Mouse (Mus musculus) heart, postnatal 25 days (tissue): ENCODE data around the gene Akr1c18. TPM values are rescaled to one million over a fixed set of nuclear protein-coding genes. Genes with fewer than 3 reads are reported as not detected.
"Not testable (repeated sequence)": the region's sequence is repeated elsewhere in the genome, so short reads cannot be mapped to it uniquely, and the experiment has no call there.

Experiments used
- DNase-seq: peaks from one replicate; pipeline ENCODE4 v3.0.0; 2022; ENCODE audit warnings: low spot score
- intact Hi-C: fragments of 180-260 bp; cut with DNase I; formaldehyde crosslinking; loops from one replicate; pipeline ENCODE4 v1.15.1; 2025
- total RNA-seq, 2 experiments: library from RNA; stranded (reverse); gene quantifications; 2 replicates each; pipeline ENCODE4 v1.2.3; 2021

The Akr1c18 gene
- not detected for total RNA-seq

DNA sequence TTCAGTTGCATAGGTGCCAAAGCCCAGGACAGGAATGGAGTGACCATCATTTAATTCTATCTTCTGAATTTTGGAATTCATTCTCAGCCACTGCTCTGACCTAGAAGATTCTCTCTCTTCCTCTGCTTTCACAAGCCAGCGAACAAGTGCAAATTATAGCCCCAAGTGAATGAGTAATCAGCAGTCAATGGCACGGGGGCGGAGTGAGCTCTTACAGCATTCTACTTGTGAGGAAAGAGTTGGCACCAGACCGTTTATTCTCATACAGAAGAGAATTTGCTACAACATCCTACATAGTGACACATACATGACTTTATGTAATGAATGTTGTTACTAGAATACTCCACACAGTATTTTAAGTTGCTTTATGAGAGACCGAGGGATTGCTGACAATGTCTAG, at the start of gene Akr1c18:
Akr1c18 (minus strand) TSS at position 137 of the 400 bp plus-strand sequence.
- DNase-seq, result no peak
- intact Hi-C loops, result no loop called here

DNA sequence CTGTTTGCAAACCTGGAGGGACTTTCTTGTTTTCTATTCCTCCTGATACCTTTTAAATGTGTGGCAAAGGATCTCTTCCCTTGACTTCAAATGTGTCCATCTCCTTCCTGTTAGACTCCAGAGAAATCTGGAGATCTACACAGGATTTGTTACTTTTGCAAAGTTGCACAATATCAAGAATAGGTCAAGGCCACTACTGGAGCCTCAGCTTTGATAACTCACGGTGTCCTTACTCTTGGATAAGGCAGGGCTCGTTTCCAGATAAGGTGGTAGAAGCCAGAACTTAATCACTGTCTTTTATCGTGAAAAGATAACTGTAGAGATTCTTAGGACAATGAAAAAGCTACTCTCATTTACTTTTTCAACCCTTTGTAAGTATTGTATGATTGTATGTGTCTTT, 42.1 kb upstream of the Akr1c18 start:
- DNase-seq, result no peak
- intact Hi-C loops, result no loop called here

DNA sequence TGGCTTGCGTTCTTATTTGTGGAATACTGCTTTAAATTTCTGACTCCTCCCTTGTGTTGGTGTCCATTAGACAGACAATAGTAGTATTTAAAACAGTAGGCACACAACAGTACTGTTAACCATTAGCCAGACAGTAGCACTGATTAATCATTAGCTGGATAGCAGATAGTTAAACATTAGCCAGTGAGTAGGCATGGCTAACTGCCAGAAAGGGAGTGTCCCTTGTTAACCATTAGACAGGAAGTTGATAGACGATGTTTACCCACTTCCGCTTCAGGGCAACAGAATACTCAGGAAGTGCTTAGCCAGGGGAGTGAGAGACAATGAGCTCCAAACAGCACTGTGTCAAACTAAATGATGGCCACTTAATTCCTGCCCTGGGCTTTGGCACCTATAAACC, 40.5 kb upstream of the Akr1c18 start, which contains the start of gene Akr1c13:
Akr1c13 (plus strand) TSS at position 247 of the 400 bp plus-strand sequence.
- intact Hi-C loops, result no loop called here
- DNase-seq, result no peak

DNA sequence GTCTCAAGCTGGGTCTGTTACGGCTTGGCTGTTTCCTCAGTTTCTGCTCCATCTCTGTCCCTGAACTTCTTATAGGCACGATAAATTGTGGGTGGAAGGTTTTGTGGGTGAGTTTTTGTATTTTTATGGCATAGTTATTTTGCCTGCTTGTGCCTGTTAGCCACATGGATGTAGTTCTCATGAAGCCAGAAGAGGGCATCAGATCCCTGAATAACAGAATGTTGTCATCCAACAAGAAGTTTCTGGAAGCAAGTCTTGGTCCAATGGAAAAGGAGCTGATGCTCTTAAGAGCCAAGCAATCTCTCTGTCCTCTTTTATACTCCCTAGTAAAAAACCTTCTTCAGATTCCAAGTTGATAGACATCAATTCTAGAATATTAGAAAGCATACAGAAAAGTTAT, 37.7 kb upstream of the Akr1c18 start:
- no peak for DNase-seq
- intact Hi-C loops, result loop anchor here (1.0 kb wide), 1 partner anchor 93 kb away; no protein-coding TSS in a partner anchor

DNA sequence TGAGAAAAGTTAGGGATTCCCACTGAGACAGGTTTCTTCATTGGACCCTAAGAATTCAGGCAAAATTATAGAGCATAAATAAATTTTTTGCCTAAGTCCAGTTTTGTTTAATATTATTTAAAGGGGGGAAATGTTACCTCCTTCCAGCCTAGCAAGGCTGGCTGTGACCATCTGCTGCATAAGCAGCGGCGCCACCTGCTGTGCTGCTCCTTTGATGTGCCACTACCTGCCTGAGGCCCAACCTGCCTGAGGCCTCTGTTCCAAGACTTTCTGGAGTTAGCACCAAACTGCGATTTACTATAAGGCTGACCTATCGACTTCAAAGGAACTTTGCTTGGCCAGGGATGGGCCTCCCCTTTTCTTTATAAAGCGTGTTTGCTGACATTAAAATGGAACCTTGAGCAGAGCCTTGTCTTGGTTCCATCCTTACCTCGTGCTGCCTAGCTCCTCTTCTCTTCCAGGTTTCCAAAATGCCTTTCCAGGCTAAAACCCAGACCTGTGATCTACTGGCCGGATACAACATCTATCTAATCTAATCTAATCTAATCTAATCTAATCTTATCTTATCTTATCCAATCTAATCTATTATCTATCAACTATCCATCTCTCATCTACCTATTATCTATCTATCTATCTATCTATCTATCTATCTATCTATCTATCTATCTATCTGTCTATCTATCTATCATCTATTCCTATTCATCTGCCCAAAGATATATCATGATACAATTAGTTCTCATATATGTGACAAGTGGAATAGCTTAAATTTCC, 36.4 kb upstream of the Akr1c18 start:
- intact Hi-C loops, DNase-seq: not testable (repeated sequence)

DNA sequence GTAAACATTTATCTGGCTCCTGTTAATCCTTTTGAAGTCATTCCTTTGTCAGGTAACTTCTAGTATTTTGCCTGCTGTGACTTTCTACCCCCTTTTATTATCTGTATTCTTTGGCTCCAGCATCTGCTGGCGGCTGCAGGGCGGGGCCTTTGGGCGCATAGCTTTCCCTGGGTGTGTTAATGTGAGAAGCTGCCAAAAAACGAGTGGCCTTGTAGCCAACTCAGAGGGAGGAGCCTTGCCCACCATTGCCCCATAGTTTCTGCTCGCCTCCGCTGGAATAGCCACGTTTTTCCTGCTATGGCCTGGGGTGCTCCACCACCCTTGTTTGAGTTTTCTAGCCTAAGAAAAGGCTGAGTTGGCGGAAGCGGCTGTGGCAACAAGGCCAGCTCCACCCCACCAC, 32.7 kb upstream of the Akr1c18 start:
- no peak for DNase-seq
- intact Hi-C loops, result no loop called here

DNA sequence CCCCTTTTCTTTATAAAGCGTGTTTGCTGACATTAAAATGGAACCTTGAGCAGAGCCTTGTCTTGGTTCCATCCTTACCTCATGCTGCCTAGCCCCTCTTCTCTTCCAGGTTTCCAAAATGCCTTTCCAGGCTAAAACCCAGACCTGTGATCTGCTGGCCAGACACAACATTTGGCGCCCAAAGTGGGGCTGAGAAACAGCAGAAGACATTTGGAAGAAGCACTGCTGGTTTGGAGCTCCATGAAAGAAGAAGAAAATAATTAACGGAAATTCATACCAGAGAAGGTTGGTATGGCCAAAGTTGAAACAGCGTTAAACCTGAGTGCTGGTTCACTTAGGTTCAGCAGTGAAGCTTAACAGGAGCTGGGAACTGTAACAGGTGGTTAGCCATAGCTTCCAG, 30.9 kb upstream of the Akr1c18 start:
- DNase-seq, intact Hi-C loops: not testable (repeated sequence)

DNA sequence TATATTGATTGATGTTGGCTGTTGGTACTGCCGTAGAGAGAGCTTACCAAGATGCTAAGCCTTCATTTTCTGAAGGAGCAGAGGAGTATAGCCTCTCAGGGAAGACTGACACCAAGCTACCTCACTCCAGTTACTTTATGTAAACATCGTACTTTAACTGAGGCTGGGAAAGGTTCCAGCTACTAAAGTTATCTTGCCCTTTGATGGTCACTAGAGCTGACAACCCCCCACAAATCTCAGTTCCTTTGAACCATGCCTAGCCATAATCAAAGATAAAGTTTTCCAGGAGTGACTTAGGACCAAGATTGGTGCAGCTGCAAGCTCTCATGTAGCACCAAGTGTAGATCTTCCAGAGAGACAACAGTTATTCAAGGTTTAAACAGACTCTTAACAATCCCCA, 22.5 kb upstream of the Akr1c18 start:
- intact Hi-C loops, result no loop called here

DNA sequence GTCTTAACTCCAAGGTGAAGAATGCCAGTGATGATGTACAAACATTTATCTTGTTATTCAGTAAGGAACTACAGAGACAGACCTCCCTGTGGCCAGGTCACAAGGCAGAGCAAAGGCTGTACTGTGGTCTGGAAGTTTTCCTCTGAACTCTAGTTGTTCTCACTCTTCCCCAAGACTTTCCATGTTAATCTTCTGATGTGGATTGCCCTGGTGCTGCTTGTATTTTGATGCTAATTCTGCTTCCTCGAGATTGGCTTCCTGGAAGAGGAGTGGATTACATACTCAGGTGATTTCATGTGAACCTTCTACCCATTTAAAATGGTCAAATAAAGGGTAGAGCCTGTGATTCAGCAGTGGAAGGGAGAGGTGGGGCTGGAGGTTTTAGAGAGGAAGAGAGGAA, 17.6 kb upstream of the Akr1c18 start:
- intact Hi-C loops, result no loop called here
- DNase-seq, result no peak

More for the DNA sequence above, 22.5 kb upstream of the Akr1c18 start:
- no peak for DNase-seq

DNA sequence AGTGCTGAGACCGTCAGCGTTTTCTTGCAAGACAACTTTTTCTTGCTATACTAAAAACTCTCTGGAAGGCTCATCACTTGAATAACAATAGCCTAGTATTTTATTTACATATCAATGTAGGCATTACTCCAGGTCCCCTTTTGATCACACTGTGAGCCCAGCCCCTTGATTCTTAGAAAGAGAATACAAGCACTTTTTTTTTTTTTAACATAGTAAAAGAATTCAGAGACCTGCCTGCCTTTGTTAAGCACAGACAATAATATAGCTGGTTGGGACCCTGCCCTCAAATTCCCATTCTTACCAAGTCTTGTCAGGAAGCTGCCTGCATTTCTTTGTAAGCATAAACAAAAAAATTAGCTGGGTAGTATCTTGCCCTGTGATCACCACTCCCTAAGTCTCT, 4.8 kb upstream of the Akr1c18 start:
- intact Hi-C loops, result no loop called here
- no peak for DNase-seq

DNA sequence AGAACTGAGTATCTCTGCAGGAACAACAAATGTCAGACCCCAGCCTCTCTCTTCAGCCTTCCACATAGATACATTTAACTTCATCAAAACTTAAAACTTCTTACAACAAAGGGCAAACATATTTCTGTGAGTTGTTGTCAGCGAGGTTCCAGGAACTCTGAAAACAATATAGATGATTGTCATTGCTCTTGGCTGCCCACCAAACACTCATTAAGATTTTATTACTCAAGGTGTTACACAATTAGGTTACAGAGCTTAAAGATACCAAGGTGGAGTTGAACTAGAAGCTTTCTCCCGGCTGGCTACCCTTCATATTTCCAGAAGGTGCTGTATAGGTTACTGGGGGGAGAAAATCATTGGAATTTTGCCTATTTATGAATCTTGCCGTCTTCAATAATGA, 3.1 kb upstream of the Akr1c18 start:
- DNase-seq, result no peak
- intact Hi-C loops, result no loop called here

DNA sequence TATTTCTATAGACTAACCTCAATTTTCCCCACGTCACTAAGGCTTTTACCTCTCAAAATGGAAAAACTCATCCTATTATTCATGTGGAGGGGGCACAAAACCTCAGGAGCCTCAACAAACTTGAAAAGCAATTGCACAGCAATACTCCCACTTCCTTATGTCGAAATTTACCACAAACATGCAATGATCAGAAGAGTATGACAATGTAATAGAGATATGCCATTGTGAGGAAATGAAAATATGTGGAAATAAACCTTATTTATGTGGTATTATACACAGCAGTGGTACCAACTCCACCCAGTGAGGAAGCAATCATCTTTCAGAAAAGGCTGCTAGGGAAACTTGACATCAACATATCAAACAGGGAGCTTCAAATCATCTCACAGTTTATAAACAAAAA, 2.5 kb upstream of the Akr1c18 start:
- DNase-seq, result no peak
- intact Hi-C loops, result no loop called here

DNA sequence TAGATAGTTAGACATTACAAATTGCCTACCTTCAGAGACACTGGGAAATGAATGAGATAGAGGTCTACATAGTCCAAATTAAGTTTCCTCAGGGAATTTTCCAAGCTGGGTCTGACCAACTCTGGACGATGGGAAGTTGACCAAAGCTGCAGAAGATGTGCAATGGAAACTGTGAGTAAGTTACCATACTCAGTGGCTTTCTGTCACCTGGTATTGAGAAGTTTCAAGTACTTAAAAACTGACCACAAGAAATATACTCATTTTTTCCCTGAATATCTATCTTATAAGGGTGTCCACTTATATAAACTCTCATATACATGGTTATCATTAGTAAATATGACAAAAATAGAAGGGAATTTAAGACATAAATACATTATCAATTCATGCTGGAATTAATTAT, 6.2 kb downstream of the Akr1c18 start:
- intact Hi-C loops, result no loop called here
- no peak for DNase-seq

DNA sequence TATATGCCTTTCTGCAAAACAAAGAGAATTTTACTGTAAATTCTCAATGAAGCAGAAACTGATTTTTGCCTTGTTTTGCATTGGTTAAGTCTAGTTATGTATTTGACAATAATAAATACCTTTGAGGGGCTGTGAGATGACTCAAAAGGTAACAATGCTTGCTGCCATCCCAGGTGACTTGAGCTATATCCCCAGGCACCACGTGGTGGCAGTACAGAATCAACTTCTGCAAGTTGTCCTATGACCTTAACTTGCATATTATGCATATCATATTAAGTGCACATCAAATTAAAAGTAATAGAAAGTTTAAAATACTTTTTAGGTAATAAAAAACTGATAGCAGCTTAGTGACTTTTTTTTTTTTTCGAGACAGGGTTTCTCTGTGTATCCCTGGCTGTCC, 17.4 kb downstream of the Akr1c18 start:
- DNase-seq, result no peak
- intact Hi-C loops, result loop anchor here (10.0 kb wide), 1 partner anchor 482 kb away; no protein-coding TSS in a partner anchor

DNA sequence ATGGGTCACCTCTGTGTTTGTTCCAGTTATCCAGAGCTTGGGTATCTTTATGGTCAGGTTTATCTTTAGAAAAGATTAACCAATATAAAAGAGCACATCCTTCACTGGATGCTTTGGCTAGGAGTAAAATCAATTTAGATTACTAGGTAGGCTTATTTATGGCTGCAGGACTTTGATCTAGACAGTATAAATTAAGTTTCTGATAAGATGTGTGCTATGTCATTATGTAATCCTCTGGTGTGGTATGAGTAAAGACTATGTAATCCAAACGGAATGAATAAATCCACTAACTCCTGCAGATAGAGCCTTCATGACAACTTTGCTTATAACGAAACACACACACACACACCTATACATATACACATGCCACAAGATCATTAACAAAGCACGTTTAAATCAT, 18.7 kb downstream of the Akr1c18 start:
- intact Hi-C loops, result loop anchor here (10.0 kb wide), 1 partner anchor 483 kb away; no protein-coding TSS in a partner anchor
- no peak for DNase-seq

DNA sequence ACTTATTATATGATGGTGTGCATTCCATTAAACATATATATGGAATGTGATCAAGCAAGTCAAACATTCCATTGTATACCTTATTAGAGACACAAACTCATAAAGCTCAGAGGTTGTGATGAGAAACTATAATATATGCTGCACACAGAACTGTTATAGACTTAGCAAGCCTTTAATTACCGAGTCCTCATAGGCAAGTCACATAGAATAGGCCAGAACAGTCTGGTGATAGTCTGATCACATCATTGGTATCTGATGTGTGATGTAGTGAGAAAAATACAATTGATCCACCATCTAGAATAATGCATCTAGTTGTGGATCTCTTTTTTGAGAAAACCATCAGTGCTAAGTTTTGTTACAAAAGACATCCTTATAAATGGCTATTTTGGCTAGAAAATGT, 19.1 kb downstream of the Akr1c18 start:
- intact Hi-C loops, result loop anchor here (10.0 kb wide), 1 partner anchor 483 kb away; no protein-coding TSS in a partner anchor
- DNase-seq, result no peak

DNA sequence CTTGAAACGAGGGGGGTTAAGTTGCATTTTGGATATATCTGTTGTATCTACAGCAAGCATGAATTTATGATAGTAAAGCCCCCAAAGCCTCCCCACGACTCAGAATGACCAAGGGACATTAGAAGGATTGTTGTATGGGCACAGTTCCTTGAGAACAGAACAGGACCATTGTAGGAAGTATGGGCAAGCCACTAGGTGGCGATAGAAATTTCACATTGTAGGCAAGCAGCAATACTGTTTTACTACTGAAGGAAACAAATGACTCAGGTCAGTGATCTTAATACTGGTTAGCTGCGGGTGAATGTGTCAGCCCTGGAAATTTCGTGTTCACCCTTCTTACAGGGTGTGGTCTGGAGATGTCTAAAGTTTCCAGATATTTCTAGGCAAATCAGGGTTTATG, 21.4 kb downstream of the Akr1c18 start:
- intact Hi-C loops, result loop anchor here (1.0 kb wide), 1 partner anchor 152 kb away; no protein-coding TSS in a partner anchor

DNA sequence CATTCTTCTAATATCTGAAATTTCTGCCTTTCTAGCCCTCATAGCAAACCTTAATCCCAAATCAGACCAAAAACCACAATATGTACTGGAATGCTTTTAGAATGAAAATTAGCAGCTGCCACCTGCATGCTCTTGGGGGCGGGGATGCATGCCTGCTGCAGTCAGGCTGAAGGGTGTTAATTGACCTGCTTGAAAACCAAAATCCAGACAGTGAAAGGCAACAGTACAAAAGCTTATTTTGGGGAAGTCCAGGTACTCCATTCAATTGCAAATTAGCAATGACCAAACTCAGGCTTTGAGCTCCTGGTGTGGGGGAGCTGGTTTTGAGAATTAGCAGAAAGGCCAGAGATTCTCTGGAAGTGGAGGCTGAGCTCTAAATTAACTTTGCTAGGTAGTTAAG, 24.6 kb downstream of the Akr1c18 start:
- intact Hi-C loops, DNase-seq: not testable (repeated sequence)

More for the DNA sequence above, 21.4 kb downstream of the Akr1c18 start:
- no peak for DNase-seq

DNA sequence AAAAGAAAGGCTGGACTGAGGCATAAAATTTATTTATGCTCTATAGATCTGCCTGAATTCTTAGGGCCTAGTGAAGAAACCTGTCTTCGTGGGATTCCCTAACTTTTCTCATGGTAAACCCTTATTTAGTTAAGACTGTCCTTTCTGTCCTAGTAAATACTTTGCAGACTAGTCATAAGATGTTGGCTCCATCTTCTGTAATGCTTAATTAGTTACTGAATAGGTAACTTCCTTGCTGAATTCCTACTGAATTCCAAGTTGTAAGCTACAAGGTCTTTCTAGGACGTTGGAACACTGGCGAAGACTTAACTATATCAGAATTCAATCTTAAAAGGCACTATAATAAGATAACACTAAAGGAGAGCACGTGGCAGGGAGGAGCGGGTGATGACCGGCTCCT, 26.0 kb downstream of the Akr1c18 start:
- intact Hi-C loops, DNase-seq: not testable (repeated sequence)

DNA sequence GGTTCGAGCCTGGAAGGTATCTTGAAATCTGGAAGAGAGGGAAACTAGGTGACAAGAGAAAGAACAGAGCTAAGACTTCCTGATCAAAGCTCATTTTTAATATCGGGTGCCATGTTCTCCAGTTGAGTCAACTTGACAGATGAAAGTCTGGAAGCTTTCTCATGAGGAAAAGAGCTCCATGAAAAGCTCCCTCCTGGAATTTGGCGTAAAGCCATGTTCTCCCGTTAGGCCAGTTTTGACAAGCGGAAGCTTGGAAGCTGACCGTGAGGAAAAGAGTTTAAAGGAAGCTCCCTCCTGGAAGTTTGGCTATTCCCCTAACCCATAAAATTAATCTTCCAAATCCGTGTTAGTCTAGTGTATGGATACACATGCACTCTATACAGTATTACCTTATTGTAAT, 27.3 kb downstream of the Akr1c18 start:
- intact Hi-C loops, result no loop called here
- DNase-seq, result no peak

DNA sequence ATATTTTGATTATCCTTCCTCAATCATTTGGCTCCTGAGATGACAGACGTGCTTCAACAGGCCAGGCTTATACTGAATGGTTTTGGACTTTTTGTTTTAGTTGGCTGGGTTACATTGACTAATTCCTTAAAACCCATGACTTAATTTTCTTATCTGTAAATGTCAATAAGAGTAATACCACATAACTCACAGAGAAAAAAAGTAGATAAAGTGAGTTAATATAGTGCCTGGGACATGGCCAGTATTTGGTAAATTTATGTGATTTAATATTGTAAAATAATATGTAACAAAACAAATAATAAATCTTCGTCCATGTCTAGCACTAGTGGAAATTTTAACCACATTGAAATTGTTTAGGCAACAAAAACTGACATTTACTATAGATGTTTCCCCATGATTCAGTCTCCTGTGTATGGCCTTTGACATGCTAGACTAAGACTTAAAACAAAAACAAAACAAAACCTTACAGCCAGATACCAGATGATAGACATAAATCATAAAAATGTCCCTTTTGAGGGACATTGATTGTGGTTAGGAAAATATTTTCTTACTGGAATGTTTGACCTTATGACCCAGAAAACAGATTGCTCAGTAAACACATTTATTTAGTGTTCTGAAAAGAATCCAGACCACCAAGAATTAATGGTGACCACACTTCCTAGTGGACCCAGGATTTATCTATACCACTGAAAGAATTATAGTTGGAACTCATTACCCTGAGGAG, 31.1 kb downstream of the Akr1c18 start:
- intact Hi-C loops, result no loop called here
- no peak for DNase-seq
